Mouse (Mus musculus) limb, embryonic 11.5 days (tissue): ENCODE measurements at regions not wholly inside any gene's neighbourhood (a gene's known extent, or its start where the extent isn't known, plus 50 kb on each side); places are given as distances from the start of the nearest gene placed in this dataset.
A peak's percentile ranks its signal among the peaks of the same experiment; 100 is the strongest.
"Not testable (repeated sequence)": the region's sequence is repeated elsewhere in the genome, so short reads cannot be mapped to it uniquely, and the experiment has no call there.

Experiments used
- ATAC-seq: fragments of 200-750 bp; cut with Nextera tagmentation; 2 replicates; pipeline ENCODE4 v1.8.0; 2017; ENCODE audit warnings: low read depth; ENCODE audit not compliant: insufficient number of reproducible peaks, low FRiP score, low TSS enrichment
- DNase-seq: peaks from one replicate; pipeline ENCODE4 v3.0.0-alpha.2; 2015; ENCODE audit warnings: low spot score
- H3K27ac ChIP-seq: fragments of 300-500 bp; sonication (generic); replicated peaks from 2 replicates; pipeline ENCODE4 v1.5.1; 2014; ENCODE audit warnings: low read depth, mild to moderate bottlenecking, low read length
- H3K27me3 ChIP-seq: fragments of 300-500 bp; sonication (generic); 2 replicates; pipeline ENCODE4 v1.6.1; 2014; ENCODE audit warnings: mild to moderate bottlenecking, low read length, mixed read lengths; ENCODE audit not compliant: control insufficient read depth, insufficient read depth
- H3K36me3 ChIP-seq: fragments of 300-500 bp; sonication (generic); 2 replicates; pipeline ENCODE4 v1.6.1; 2014; ENCODE audit warnings: mild to moderate bottlenecking, low read length, moderate library complexity, mixed read lengths; ENCODE audit not compliant: control insufficient read depth, insufficient read depth
- H3K4me1 ChIP-seq: fragments of 300-500 bp; sonication (generic); 2 replicates; pipeline ENCODE4 v1.6.1; 2014; ENCODE audit warnings: low read length, mixed read lengths; ENCODE audit not compliant: control insufficient read depth, insufficient read depth
- H3K4me2 ChIP-seq: fragments of 300-500 bp; sonication (generic); 2 replicates; pipeline ENCODE4 v1.6.1; 2014; ENCODE audit warnings: low read depth, mild to moderate bottlenecking, moderate library complexity; ENCODE audit not compliant: severe bottlenecking
- H3K4me3 ChIP-seq: fragments of 300-500 bp; sonication (generic); 2 replicates; pipeline ENCODE4 v1.5.1; 2014; ENCODE audit warnings: low read depth, low read length
- H3K9ac ChIP-seq: fragments of 300-500 bp; sonication (generic); 2 replicates; pipeline ENCODE4 v1.6.1; 2014; ENCODE audit warnings: mild to moderate bottlenecking, low read length
- H3K9me3 ChIP-seq: fragments of 300-500 bp; sonication (generic); 2 replicates; pipeline ENCODE4 v1.6.1; 2016; ENCODE audit warnings: low read length; ENCODE audit not compliant: control insufficient read depth
- WGBS: fragments of 180-500 bp; shearing (Covaris S2); extraction: QIAGEN DNeasy Blood & Tissue Kit; methylation state at CpG from one replicate; pipeline ENCODE4 v1.1.7; 2014; 5-methylcytosine and 5-hydroxymethylcytosine counted together

- 41% methylated on average over 7 of the region's 7 CpGs for WGBS
- no peaks in the 10 kb centered on the region for H3K9me3 ChIP-seq
- no peak for DNase-seq
- no peak; the same call in 1 of the 2 replicates for ATAC-seq
- H3K4me2 ChIP-seq = no peak overlapping the region
- no peak overlapping the region for H3K9ac ChIP-seq
- H3K4me3 ChIP-seq = no peak overlapping the region
- H3K4me1 ChIP-seq = peaks cover 10% of the 10 kb centered on the region
- no peaks in the 10 kb centered on the region for H3K36me3 ChIP-seq
- no peaks in the 10 kb centered on the region for H3K27me3 ChIP-seq
- no peak overlapping the region for H3K27ac ChIP-seq
Measured at GRCm38 (mm10) chr12:27932382-27933140, 590.2 kb upstream of the Sox11 start.

- DNase-seq = peak; percentile 43
- H3K4me1 ChIP-seq = peaks cover 10% of the 10 kb centered on the region
- 48% methylated on average over 11 of the region's 11 CpGs for WGBS
- no peak overlapping the region for H3K9ac ChIP-seq
- no peak for ATAC-seq
- no peaks in the 10 kb centered on the region for H3K9me3 ChIP-seq
- no peaks in the 10 kb centered on the region for H3K27me3 ChIP-seq
- H3K36me3 ChIP-seq = no peaks in the 10 kb centered on the region
- H3K27ac ChIP-seq = no peak overlapping the region
- no peak overlapping the region for H3K4me2 ChIP-seq
- H3K4me3 ChIP-seq = no peak overlapping the region
Measured at GRCm38 (mm10) chr12:27928366-27928963, 586.1 kb upstream of the Sox11 start.

DNA sequence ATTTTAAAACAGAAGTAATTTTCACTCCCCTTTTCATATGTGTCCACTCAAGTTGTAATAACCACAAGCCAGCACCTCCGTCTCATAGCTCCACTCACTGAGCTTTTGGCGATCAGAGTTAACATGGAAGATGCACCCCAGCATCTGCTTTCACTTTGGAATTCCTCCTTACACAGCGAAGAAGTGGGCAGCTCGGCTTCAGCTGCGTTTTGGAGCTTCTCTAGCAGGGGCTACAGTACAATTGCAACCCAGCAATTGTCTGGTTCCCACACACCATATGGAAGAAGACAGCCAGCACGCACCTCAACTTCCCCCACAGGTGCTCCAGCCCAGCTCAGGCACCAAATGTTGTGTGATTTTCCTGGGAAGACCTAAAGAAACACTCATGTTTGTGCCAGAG lies 584.4 kb upstream of the Sox11 start:
- H3K27ac ChIP-seq = no peak overlapping the region
- no peak overlapping the region for H3K9ac ChIP-seq
- ATAC-seq = no peak
- H3K4me2 ChIP-seq = no peak overlapping the region
- 88% methylated on average over 6 of the region's 6 CpGs for WGBS
- no peak for DNase-seq
- H3K4me3 ChIP-seq = no peak overlapping the region
- no peaks in the 10 kb centered on the region for H3K36me3 ChIP-seq
- H3K27me3 ChIP-seq = no peaks in the 10 kb centered on the region
- H3K4me1 ChIP-seq = peaks cover 4% of the 10 kb centered on the region
- no peaks in the 10 kb centered on the region for H3K9me3 ChIP-seq

GRCm38 (mm10) chr12:27920607-27921006 lies 578.2 kb upstream of the Sox11 start:
- no peaks in the 10 kb centered on the region for H3K9me3 ChIP-seq
- WGBS = 79% methylated on average over 1 of the region's 1 CpGs
- H3K27me3 ChIP-seq = no peaks in the 10 kb centered on the region
- DNase-seq (no peak), ATAC-seq (no peak)
- no peak overlapping the region for H3K9ac ChIP-seq
- H3K4me3 ChIP-seq = no peak overlapping the region
- no peak overlapping the region for H3K4me2 ChIP-seq
- no peaks in the 10 kb centered on the region for H3K36me3 ChIP-seq
- no peaks in the 10 kb centered on the region for H3K4me1 ChIP-seq
- H3K27ac ChIP-seq = no peak overlapping the region

DNA sequence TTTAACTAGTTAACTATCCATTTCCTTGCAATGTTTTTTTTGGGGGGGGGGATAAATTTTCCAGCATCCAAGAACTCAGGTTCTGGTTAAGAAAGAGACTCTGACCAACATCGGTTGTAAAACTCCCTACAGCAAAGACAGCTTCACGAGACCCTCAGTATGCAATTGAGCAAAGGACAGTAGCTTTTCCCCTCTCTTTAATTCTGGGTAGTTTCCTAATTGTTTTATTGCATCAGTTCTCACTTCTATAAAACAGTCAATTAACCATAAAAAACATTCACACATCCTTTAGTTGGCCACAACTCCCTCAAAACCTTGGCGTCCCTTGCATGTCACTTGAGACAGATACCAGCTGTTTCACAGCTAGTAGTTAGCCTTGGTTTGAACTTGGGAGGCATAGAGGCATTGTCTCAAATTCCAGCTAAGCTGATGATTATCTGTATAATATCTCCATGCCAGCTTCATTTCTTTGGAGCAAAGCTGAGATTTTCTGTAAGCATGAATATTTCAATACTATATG lies 574.1 kb upstream of the Sox11 start:
- no peak for ATAC-seq
- H3K9me3 ChIP-seq = no peaks in the 10 kb centered on the region
- no peaks in the 10 kb centered on the region for H3K4me1 ChIP-seq
- H3K27ac ChIP-seq = no peak overlapping the region
- 15% methylated on average over 3 of the region's 3 CpGs for WGBS
- no peaks in the 10 kb centered on the region for H3K27me3 ChIP-seq
- no peak overlapping the region for H3K9ac ChIP-seq
- no peak for DNase-seq
- H3K36me3 ChIP-seq = no peaks in the 10 kb centered on the region
- H3K4me2 ChIP-seq = no peak overlapping the region
- H3K4me3 ChIP-seq = no peak overlapping the region

- DNase-seq = no peak
- H3K4me2 ChIP-seq = no peak overlapping the region
- H3K9me3 ChIP-seq = no peaks in the 10 kb centered on the region
- no peak overlapping the region for H3K4me3 ChIP-seq
- ATAC-seq = no peak
- H3K27ac ChIP-seq = no peak overlapping the region
- no peak overlapping the region for H3K9ac ChIP-seq
- WGBS = 94% methylated on average over 5 of the region's 5 CpGs
- no peaks in the 10 kb centered on the region for H3K4me1 ChIP-seq
- H3K27me3 ChIP-seq = no peaks in the 10 kb centered on the region
- no peaks in the 10 kb centered on the region for H3K36me3 ChIP-seq
Measured at GRCm38 (mm10) chr12:27909417-27910100, 567.2 kb upstream of the Sox11 start.

- H3K27me3 ChIP-seq, ATAC-seq, H3K9me3 ChIP-seq, H3K36me3 ChIP-seq, H3K27ac ChIP-seq, H3K9ac ChIP-seq, H3K4me1 ChIP-seq, DNase-seq, H3K4me2 ChIP-seq, H3K4me3 ChIP-seq: not testable (repeated sequence)
Measured at GRCm38 (mm10) chr12:27896682-27897081, 554.3 kb upstream of the Sox11 start.

GRCm38 (mm10) chr12:27881720-27882119 lies 539.3 kb upstream of the Sox11 start:
- DNase-seq (peak; percentile 61), ATAC-seq (no peak)
- 16% methylated on average over 4 of the region's 4 CpGs for WGBS

More at GRCm38 (mm10) chr12:27881720-27882119, 539.3 kb upstream of the Sox11 start:
- no peaks in the 10 kb centered on the region for H3K36me3 ChIP-seq
- no peak overlapping the region for H3K9ac ChIP-seq
- H3K4me2 ChIP-seq = no peak overlapping the region
- no peak overlapping the region for H3K27ac ChIP-seq
- no peaks in the 10 kb centered on the region for H3K9me3 ChIP-seq
- no peak overlapping the region for H3K4me3 ChIP-seq
- no peaks in the 10 kb centered on the region for H3K4me1 ChIP-seq
- no peaks in the 10 kb centered on the region for H3K27me3 ChIP-seq
